Mouse (Mus musculus): ENCODE results near the gene Tbc1d16. TPM values are rescaled to one million over a fixed set of nuclear protein-coding genes. Genes with fewer than 3 reads are reported as not detected.

Gene Tbc1d16
- polyA plus RNA-seq, 1 experiment from 2014 or later = 15.0 TPM

DNA sequence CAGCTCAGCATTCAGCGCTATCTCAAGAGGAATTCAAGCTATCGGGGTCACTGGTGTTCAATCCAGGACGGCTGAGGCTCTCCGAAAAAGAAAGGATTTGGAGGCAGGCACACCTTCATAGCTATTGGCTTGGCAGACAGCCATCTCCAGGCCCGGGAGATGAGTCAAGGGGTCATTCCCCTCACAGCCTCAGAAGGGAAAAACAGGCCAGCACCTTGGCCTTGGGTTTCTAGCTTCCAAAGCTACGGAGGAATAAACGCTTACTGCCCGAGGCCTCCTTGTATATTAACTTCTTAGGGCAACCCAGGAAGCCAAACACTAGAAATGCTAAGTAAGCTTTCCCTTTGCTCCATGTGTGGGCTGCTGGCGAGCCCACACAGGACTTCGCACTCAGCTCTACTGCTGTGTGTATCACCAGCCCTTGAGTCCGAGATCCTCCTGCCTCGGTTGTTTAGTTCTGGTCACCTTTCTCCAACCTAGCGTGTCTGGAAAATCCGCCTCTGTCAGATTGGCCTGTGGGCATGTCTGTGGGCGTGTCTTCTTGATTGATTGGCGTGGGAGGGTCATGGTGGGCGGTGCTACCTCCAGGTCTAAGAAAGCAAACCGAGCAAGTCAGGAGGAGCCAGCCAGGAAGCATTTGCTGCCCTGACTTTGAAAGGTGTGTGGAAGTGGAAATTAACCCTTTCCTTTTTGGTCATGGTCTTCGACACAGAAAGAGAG is 15.0 kb downstream of the Tbc1d16 start:
- Histone ChIP-seq H3K27me3 (no peaks in the 10 kb centered on the region), H3K4me2 (no peak overlapping the region), H3K9me3 (replicated peaks) (no peaks in the 10 kb centered on the region), H3K27ac (no peak overlapping the region), H3K4me1 (peaks cover 58% of the 10 kb centered on the region), H3K4me3 (replicated peaks) (no peak overlapping the region), H3K36me3 (peaks cover 14% of the 10 kb centered on the region), H3K9ac (no peak overlapping the region)
- WGBS = 59% methylated on average over 19 of the region's 19 CpGs
- no peak for ATAC-seq (replicated peaks; ENCODE audit: low FRiP score)

DNA sequence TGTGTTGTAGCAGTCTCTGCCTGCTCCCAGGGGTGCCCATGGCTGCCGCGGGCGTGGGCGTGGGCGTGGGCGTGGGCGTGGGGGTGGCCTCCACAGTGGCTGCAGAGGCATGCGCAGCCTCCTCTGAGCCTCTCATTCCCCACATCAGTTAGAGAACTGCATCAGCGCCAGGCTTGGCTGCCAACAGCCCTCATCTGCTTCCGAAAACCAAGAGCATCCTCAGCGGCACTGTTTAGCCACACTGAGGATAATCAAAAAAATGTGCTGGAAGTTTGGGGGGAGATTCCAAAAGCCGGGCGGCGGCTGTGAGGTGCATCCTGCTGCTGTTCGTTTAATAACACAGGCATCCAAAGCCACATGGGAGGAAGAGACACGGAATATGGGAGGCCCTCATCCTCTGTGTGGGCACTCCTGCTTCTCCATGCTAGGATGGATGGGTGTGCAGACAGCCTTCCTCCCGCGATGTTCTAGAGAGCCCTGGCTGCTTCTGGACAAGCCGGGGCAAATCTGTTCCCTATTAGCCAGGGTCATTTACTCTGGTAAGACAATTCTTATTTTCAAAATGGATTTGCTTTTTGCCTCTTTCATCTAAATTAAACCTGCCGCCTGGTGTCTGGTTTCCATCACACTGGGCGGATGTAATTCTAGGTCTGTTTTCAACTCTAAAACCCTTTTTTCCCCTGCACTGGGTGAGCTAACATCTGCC is 16.5 kb downstream of the Tbc1d16 start:
- WGBS = 87% methylated on average over 21 of the region's 21 CpGs
- Histone ChIP-seq H3K4me2 (no peak overlapping the region), H3K4me3 (replicated peaks) (no peak overlapping the region), H3K4me1 (peaks cover 54% of the 10 kb centered on the region), H3K9me3 (replicated peaks) (no peaks in the 10 kb centered on the region), H3K9ac (no peak overlapping the region), H3K36me3 (peaks cover 28% of the 10 kb centered on the region), H3K27me3 (no peaks in the 10 kb centered on the region), H3K27ac (no peak overlapping the region)
- no peak for ATAC-seq (replicated peaks; ENCODE audit: low FRiP score)

DNA sequence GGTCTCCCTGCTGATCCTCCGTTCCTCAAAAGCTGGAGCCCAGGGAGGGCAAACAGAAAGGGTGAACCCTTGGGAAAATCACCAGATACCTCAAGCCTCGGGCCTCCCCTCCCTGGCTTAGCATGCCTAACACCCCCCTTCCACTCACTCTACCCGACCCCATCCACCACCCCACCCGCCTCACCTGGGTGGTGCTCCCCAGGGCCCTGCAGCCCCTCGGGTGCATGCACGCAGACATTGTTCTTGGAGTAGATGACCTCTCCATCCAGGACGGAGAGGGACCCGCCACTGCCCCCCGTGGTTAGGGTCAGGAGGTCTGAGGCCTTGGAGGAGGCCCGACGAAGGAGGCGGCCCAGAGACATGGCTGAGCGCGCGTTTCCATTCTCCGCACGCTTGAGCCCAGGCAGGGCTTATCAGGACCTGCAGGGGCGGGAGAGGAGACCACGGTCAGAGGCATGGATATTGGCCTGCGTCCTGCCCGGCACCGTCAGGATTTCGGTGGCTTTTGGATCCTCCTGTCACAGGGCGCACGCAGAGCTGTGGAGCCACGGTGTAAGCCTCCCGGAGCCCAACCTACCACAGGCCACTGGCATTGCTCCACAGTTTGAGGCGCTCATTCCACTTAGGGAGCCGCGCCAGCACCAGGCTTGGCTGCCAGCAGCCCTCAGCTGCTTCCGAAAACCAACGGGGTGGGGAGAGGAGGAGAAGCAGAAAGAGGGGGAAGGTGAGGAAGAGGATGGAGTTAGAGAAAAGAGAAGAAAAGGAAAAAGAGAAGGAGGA is 17.8 kb downstream of the Tbc1d16 start:
- no peak overlapping the region for H3K4me2 ChIP-seq
- ATAC-seq (replicated peaks; ENCODE audit: low FRiP score) = no peak
- no peak overlapping the region for H3K4me3 ChIP-seq (replicated peaks)
- no peaks in the 10 kb centered on the region for H3K27me3 ChIP-seq
- no peak overlapping the region for H3K9ac ChIP-seq
- peaks cover 32% of the 10 kb centered on the region for H3K36me3 ChIP-seq
- no peaks in the 10 kb centered on the region for H3K9me3 ChIP-seq (replicated peaks)
- H3K4me1 ChIP-seq = peaks cover 42% of the 10 kb centered on the region
- H3K27ac ChIP-seq = no peak overlapping the region
- 77% methylated on average over 32 of the region's 32 CpGs for WGBS

DNA sequence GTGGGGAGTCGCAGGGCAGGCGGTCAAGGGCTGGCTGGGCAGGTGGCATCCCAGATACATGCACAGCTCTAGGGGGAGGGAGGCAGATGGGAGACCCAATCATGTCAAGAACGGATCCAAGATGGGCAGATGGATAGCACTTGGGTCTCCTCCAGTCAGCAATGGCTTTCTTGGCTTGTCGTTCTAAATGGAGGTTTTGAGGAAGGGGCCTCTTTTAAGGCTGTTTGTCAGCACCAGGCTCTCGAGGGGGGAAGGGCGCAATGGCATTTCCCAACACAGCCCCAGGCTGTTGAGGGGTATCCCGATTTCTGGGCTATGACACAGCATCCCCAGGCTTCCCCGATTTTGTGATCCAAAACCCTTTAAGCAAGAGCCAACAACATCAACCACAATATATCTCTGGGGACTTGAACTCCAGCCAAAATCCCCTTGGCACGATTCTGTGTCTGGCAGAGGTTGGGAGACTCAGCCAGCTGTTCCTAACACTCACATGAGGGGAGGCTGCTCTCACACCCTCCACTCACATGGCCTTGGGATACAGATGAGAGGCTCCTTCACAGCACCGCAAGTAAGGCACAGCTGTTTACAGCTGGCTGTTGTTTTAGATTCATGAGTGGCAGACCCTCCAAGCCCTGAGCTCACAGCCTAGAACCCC is 18.8 kb downstream of the Tbc1d16 start:
- no peak overlapping the region for H3K9ac ChIP-seq
- H3K4me1 ChIP-seq = peaks cover 32% of the 10 kb centered on the region
- no peak overlapping the region for H3K4me2 ChIP-seq
- ATAC-seq (replicated peaks; ENCODE audit: low FRiP score) = no peak
- no peak overlapping the region for H3K27ac ChIP-seq
- 71% methylated on average over 10 of the region's 10 CpGs for WGBS
- no peaks in the 10 kb centered on the region for H3K9me3 ChIP-seq (replicated peaks)
- no peak overlapping the region for H3K4me3 ChIP-seq (replicated peaks)
- peaks cover 36% of the 10 kb centered on the region for H3K36me3 ChIP-seq
- H3K27me3 ChIP-seq = no peaks in the 10 kb centered on the region

DNA sequence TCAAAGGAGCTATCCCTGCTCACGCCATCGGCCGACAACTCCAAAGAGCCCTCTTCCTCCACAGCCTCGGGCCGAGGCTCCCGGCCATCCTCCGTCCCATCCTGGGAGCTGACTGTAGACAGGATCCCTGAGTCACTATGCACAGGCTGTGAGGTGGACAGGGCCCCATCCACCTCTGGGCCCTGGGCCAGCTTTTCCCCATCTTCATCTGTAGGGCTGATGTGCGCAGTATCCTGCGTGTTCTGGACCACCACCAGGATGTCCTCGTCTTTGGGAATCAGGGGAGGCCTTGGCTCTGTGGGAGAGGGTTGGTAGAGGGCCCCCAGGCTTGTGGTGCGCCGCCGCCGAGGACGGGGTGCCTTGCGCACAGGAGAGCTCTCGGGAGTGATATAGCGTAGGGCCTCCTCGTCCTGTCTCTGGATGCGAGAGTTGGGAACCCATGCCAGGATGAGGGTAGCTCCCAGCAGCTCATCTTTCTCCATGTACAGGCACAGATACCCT is 19.4 kb downstream of the Tbc1d16 start:
- Histone ChIP-seq H3K27ac (no peak overlapping the region), H3K4me3 (replicated peaks) (no peak overlapping the region), H3K27me3 (no peaks in the 10 kb centered on the region), H3K9me3 (replicated peaks) (no peaks in the 10 kb centered on the region), H3K4me1 (peaks cover 27% of the 10 kb centered on the region), H3K36me3 (peaks cover 36% of the 10 kb centered on the region), H3K9ac (no peak overlapping the region), H3K4me2 (no peak overlapping the region)
- 91% methylated on average over 20 of the region's 20 CpGs for WGBS
- no peak for ATAC-seq (replicated peaks; ENCODE audit: low FRiP score)

DNA sequence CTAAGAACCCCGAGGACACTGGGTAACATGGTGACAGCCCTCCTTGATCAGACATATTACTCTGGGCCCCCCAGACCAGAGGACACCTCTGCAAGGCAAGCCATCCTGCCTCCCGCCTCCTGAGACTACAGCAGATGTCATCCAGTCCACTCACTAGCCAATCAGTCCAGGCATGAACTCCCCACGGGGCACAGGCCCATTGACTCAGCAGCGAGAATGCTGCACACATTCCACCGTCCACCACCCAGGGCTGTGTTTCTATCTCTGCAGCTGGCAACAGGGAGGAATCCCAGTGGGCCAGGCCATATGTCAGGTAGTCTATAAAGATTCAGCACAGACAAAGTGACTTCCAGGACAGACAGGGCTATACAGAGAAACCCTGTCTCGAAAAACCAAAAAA is 20.3 kb downstream of the Tbc1d16 start:
- no peak overlapping the region for H3K4me3 ChIP-seq (replicated peaks)
- H3K27ac ChIP-seq = no peak overlapping the region
- peaks cover 18% of the 10 kb centered on the region for H3K4me1 ChIP-seq
- H3K36me3 ChIP-seq = peaks cover 36% of the 10 kb centered on the region
- no peak overlapping the region for H3K9ac ChIP-seq
- H3K27me3 ChIP-seq = no peaks in the 10 kb centered on the region
- no peaks in the 10 kb centered on the region for H3K9me3 ChIP-seq (replicated peaks)
- H3K4me2 ChIP-seq = no peak overlapping the region
- 90% methylated on average over 6 of the region's 6 CpGs for WGBS
- no peak for ATAC-seq (replicated peaks; ENCODE audit: low FRiP score)

DNA sequence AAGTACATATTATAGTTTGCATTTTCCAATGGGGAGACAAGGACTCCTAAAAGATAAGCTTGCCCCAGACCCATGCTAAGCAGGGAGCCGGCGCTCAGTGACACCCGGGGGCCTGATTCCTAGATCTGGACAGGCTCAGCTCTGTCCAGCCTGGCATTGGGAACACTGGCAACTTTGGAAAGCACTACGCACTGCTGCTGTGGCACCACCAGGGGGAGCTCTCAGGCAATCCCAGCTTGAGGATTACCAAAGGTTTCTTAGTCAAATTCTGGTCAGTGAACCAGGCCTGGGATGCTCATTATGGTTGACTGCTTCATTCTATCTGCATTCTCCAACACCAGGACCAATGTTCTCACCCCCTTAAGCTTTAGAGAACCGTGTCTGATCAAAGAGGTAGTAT is 21.7 kb downstream of the Tbc1d16 start:
- no peak for ATAC-seq (replicated peaks; ENCODE audit: low FRiP score)
- WGBS = 39% methylated on average over 5 of the region's 5 CpGs
- H3K36me3 ChIP-seq = peaks cover 36% of the 10 kb centered on the region
- no peaks in the 10 kb centered on the region for H3K9me3 ChIP-seq (replicated peaks)
- H3K27me3 ChIP-seq = no peaks in the 10 kb centered on the region
- no peak overlapping the region for H3K4me3 ChIP-seq (replicated peaks)
- peaks cover 18% of the 10 kb centered on the region for H3K4me1 ChIP-seq
- no peak overlapping the region for H3K4me2 ChIP-seq
- no peak overlapping the region for H3K9ac ChIP-seq
- no peak overlapping the region for H3K27ac ChIP-seq

DNA sequence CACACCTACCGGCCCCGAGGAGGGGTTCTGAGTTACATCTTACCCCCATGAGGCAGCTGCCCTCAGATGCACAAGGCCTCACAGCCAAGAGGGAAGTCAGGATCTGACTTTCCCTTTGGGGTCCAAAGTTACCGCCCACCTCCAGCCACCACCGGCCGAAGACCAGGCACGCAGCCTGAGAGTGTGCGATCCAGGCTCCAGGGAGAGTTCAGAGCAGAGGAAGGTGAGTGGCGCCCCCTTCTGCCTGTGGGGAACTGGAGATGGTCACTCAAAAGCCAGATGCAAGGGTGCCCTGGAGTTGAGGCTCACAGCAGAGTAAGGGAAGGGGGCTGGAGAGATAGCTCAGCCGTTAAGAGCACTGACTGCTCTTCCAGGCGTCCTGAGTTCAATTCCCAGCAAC is 22.6 kb downstream of the Tbc1d16 start:
- no peak overlapping the region for H3K4me3 ChIP-seq (replicated peaks)
- no peak for ATAC-seq (replicated peaks; ENCODE audit: low FRiP score)
- no peaks in the 10 kb centered on the region for H3K9me3 ChIP-seq (replicated peaks)
- 85% methylated on average over 10 of the region's 10 CpGs for WGBS
- peaks cover 36% of the 10 kb centered on the region for H3K36me3 ChIP-seq
- no peaks in the 10 kb centered on the region for H3K27me3 ChIP-seq
- H3K9ac ChIP-seq = no peak overlapping the region
- peaks cover 17% of the 10 kb centered on the region for H3K4me1 ChIP-seq
- H3K4me2 ChIP-seq = no peak overlapping the region
- H3K27ac ChIP-seq = no peak overlapping the region

DNA sequence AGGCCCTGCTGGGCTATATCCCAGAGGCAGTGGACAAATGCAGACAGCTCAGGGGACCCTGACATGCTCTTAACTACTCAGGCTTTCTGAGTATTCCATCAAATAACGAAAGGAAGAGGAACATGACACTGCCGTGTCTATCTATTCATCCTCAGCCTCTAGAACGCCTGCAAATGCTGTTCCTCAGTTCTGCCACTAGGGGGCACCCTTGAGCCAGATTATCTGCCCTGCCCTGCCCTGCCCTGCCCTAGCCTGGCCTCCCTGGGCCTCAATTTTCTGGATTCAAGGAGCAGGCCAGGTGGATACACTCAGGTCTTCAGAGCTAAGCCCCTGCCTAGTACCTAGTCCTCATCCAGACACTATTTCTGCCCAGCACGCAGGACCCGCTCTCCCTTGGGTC is 24.9 kb downstream of the Tbc1d16 start:
- no peak overlapping the region for H3K27ac ChIP-seq
- H3K4me3 ChIP-seq (replicated peaks) = no peak overlapping the region
- ATAC-seq (replicated peaks; ENCODE audit: low FRiP score) = no peak
- peaks cover 15% of the 10 kb centered on the region; the same call in 1 of the 2 replicates for H3K4me1 ChIP-seq
- WGBS = 53% methylated on average over 5 of the region's 5 CpGs
- no peak overlapping the region for H3K9ac ChIP-seq
- H3K27me3 ChIP-seq = no peaks in the 10 kb centered on the region
- no peaks in the 10 kb centered on the region for H3K9me3 ChIP-seq (replicated peaks)
- no peak overlapping the region for H3K4me2 ChIP-seq
- peaks cover 23% of the 10 kb centered on the region for H3K36me3 ChIP-seq

DNA sequence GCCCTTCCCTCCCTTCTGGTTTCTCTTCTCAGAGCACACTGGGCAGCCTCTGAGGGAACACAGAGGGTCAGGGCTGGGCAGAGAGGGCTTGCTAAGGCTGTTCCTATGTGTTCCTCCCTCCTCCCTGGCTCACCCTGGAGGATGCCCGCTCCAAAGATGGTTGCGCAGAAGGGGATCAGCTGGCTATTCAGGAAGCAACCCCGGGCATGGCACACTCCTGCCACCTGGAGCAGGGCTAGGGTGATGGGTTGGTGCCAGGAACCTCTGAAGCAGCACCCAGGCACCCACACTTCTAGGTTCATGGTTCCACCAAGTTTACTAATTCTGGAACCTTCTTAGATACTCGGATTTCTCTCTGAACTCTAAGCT is 29.1 kb downstream of the Tbc1d16 start:
- 76% methylated on average over 4 of the region's 4 CpGs for WGBS
- ATAC-seq (replicated peaks; ENCODE audit: low FRiP score) = peak; percentile 46; the same call in 1 of the 2 replicates
- Histone ChIP-seq H3K27me3 (no peaks in the 10 kb centered on the region), H3K9me3 (replicated peaks) (no peaks in the 10 kb centered on the region), H3K36me3 (no peaks in the 10 kb centered on the region; the same call in 1 of the 2 replicates), H3K4me1 (peaks cover 20% of the 10 kb centered on the region), H3K4me2 (no peak overlapping the region), H3K27ac (no peak overlapping the region), H3K9ac (no peak overlapping the region), H3K4me3 (replicated peaks) (no peak overlapping the region)

DNA sequence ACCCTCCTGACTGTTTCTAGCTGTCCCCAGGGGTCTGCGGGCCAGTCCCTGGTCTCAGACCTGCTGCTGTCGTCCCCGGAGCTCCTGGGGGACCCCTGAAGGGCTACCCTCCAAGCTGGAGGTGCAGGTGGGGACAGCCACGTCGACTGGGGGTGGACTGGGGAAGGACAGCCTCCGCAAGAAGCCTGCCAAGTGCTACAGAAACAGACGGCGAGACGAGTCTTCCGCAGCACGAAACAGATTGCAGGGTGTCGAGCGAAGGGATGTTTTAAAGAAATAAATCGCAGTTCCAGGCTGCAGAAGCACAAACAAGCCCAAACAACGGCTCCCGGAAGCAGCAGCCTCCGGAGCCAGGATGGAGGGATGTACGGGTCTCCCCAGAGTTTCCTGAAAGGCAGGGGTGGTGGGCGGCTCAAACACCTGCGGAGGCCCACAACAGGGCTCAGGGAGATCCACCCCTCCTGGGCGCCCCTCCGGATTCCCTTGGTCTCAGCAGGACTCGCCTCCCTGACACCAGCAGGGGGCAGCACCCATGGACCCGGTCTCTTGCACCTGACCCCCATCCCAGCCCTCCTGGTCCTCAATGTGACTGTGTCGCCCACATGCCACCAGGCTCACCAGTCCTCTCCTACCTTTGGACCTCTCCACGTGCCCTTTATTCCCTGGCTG is 29.6 kb downstream of the Tbc1d16 start:
- no peak overlapping the region for H3K4me2 ChIP-seq
- H3K27me3 ChIP-seq = no peaks in the 10 kb centered on the region
- no peak for ATAC-seq (replicated peaks; ENCODE audit: low FRiP score)
- H3K9ac ChIP-seq = no peak overlapping the region
- no peaks in the 10 kb centered on the region for H3K9me3 ChIP-seq (replicated peaks)
- no peak overlapping the region for H3K4me3 ChIP-seq (replicated peaks)
- peaks cover 20% of the 10 kb centered on the region for H3K4me1 ChIP-seq
- 44% methylated on average over 26 of the region's 26 CpGs for WGBS
- no peaks in the 10 kb centered on the region; the same call in 1 of the 2 replicates for H3K36me3 ChIP-seq
- H3K27ac ChIP-seq = no peak overlapping the region

All from kidney, embryonic 15.5 days (tissue).